Mouse (Mus musculus) embryonic fibroblast, embryonic 13.5 days (primary cell): ENCODE results near the gene Gm28038. TPM values are rescaled to one million over a fixed set of nuclear protein-coding genes. Genes with fewer than 3 reads are reported as not detected.

ENCODE experiments used
- H3K27ac ChIP-seq: 2 replicates; pipeline ENCODE4 v1.5.1; 2012; ENCODE audit warnings: low read length, control low read depth, inconsistent platforms; ENCODE audit not compliant: insufficient read depth
- H3K4me1 ChIP-seq: 2 replicates; pipeline ENCODE4 v1.6.1; 2011; ENCODE audit warnings: low read length; ENCODE audit not compliant: control insufficient read depth, insufficient read depth
- H3K4me3 ChIP-seq: 2 replicates; pipeline ENCODE4 v1.5.1; 2011; ENCODE audit warnings: mild to moderate bottlenecking, control low read depth, low read length; ENCODE audit not compliant: insufficient read depth
- CTCF ChIP-seq: IDR thresholded peaks from 2 replicates; pipeline ENCODE4 v1.5.1; 2011; ENCODE audit warnings: mild to moderate bottlenecking, control low read depth, low read length, moderate library complexity, borderline replicate concordance; ENCODE audit not compliant: insufficient read depth
- POLR2A ChIP-seq: IDR thresholded peaks from 2 replicates; pipeline ENCODE4 v1.6.1; 2011; ENCODE audit warnings: low read depth, mild to moderate bottlenecking, control low read depth, low read length, moderate library complexity
- polyA plus RNA-seq: library from polyadenylated mRNA; stranded (reverse); fragments of >200 nt; gene quantifications from 2 replicates; pipeline ENCODE4 v1.2.4, GENCODE M21; 2011; ENCODE audit warnings: low read depth; ENCODE audit not compliant: missing spikeins, insufficient read length

Gene Gm28038
- polyA plus RNA-seq, 1 experiment, result 57.8 TPM

- TF ChIP-seq CTCF (no peak), POLR2A (no peak)
- H3K27ac ChIP-seq, result no peak overlapping the region
- no peak overlapping the region for H3K4me3 ChIP-seq
- H3K4me1 ChIP-seq, result no peaks in the 10 kb centered on the region
Observed at GRCm38 (mm10) chr2:30309351-30309750, 28.5 kb downstream of the Gm28038 start.

- TF ChIP-seq CTCF, result no peak
- TF ChIP-seq POLR2A, result no peak
- no peak overlapping the region for H3K4me3 ChIP-seq
- no peak overlapping the region for H3K27ac ChIP-seq
- H3K4me1 ChIP-seq, result no peaks in the 10 kb centered on the region
Observed at GRCm38 (mm10) chr2:30311481-30311880, 30.6 kb downstream of the Gm28038 start.

DNA sequence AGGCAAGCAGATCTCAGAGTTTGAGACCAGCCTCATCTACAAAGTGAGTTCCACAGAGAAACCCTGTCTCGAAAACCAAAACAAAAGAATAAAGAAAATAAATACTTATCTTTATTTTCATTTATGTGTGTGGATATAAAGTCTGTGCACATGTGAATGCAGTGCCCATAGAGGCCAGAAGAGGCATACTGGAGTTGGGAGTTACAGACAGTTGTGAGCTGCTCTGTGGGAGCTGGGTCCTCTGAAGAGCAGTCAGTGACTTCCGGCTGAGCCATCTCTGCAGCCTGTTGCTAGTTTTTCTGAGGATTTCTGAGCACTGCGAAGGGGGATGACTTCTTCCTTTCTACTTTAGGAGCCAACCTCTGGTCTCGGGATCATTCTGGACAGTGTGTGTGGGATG lies 35.3 kb downstream of the Gm28038 start:
- no peak overlapping the region for H3K4me3 ChIP-seq
- no peak overlapping the region for H3K27ac ChIP-seq
- H3K4me1 ChIP-seq, result no peaks in the 10 kb centered on the region
- no peak for TF ChIP-seq CTCF

GRCm38 (mm10) chr2:30316955-30317354 lies 36.1 kb downstream of the Gm28038 start:
- H3K4me3 ChIP-seq, result no peak overlapping the region
- no peak overlapping the region for H3K27ac ChIP-seq
- H3K4me1 ChIP-seq, result no peaks in the 10 kb centered on the region
- TF ChIP-seq POLR2A (no peak), CTCF (no peak)

DNA sequence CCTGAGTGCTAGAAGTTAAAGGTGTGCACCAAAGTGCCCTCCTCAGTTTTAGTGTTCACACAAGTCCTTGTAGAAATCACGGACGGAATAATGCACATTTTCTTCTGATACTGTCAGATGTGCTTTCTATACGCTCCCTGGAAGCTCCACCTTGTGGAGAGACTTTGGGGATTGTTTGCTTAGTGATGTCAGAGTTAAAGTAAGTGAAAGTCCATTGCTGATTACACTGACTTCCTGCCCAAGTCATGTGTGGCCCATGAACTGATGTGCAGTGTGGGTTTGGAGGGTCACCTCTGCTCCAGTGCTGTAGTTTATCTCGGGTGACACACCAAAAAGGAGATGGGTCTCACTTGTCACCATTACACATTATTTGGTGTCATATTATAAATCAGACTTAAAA lies 38.4 kb downstream of the Gm28038 start:
- TF ChIP-seq POLR2A (no peak), CTCF (no peak)
- Histone ChIP-seq H3K4me3 (no peak overlapping the region), H3K27ac (no peak overlapping the region), H3K4me1 (peaks cover 4% of the 10 kb centered on the region; the same call in 1 of the 2 replicates)

- Histone ChIP-seq H3K4me3 (no peak overlapping the region), H3K27ac (peak overlapping the region; percentile 44; the same call in 1 of the 2 replicates), H3K4me1 (peaks cover 4% of the 10 kb centered on the region; the same call in 1 of the 2 replicates)
- TF ChIP-seq POLR2A, result no peak; the same call in 1 of the 2 replicates
- no peak for TF ChIP-seq CTCF
Observed at GRCm38 (mm10) chr2:30323111-30323510, 42.3 kb downstream of the Gm28038 start.

DNA sequence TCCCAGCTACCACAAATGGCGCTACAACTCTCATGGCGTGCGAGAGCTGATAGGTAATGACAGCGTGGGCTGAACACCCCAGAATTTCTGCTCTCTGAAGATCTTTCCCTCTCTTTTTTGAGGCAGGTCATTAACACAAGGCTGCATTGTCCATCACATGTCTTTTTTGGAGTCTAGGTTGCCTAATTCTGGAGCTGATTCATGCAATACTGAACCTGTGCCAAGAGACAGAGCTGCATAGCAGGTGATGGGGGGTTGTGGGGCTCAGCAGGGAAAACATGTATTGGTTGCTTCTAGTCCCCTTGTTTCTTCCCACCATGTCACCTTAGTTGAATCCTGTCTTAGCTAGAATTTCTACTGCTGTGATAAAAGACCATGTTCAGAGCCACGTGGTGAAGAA lies 44.5 kb downstream of the Gm28038 start:
- H3K4me1 ChIP-seq, result peaks cover 4% of the 10 kb centered on the region; the same call in 1 of the 2 replicates
- no peak overlapping the region for H3K27ac ChIP-seq
- no peak overlapping the region for H3K4me3 ChIP-seq
- TF ChIP-seq CTCF (no peak), POLR2A (no peak)

DNA sequence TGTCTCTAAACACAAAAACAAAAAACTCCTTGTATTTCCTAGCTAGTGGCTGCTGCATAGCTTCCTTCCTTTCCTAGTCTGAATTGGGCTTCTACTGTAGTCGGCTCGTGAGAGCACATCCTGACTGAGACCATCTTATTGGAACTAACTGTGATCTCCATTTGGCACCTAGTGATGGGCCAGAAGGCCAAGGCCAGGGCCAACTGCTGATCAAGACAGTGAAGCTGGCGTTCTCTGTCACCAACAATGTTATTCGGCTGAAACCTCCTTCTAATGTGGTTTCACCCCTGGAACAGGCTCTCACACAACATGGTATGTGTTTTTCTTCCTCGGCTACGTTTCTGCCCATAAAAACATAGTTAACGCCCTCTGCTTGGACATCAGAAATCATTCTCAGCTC lies 46.4 kb downstream of the Gm28038 start:
- Histone ChIP-seq H3K27ac (no peak overlapping the region), H3K4me3 (no peak overlapping the region), H3K4me1 (peaks cover 4% of the 10 kb centered on the region; the same call in 1 of the 2 replicates)
- no peak for TF ChIP-seq POLR2A
- TF ChIP-seq CTCF, result no peak

DNA sequence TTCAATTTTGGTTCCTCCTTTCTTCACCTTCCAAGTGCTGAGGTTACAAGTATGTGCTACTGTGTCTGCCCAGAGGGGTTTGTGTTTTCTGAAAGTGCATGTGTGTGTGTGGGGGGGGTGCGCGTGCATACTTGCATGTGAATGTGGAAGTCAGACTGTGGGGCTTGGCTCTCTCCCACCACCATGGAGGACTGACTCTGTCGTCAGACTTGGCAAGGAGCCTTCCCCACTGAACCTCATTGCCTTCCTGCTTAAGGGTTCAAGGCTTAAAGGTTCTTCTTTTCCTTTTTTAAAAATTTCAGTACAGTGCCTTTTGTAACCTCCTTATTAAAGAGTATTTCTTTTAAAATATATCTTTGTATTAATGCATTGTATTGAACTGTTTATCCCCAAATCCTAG lies 47.9 kb downstream of the Gm28038 start:
- TF ChIP-seq CTCF (no peak), POLR2A (no peak)

DNA sequence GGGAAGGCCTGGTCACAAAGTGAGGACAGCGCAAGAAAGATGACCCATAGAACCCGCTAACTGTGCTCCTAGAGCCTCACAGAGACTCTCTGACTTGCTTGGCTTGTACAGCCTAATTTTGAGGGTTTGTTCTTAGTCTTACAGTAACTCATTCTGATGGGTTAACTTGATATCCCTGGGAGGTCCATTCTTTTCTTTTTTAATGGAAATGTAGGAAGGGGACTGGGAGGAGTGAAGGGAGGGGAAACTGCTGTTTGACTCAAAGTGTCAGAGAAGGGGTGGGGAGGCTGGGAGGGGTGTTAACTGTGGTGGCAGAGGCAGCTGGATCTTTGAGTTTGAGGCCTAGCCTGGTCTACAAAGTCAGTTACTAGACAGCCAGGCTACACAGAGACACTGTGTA lies 54.5 kb downstream of the Gm28038 start:
- Histone ChIP-seq H3K4me3 (no peak overlapping the region), H3K27ac (no peak overlapping the region), H3K4me1 (no peaks in the 10 kb centered on the region)
- no peak for TF ChIP-seq POLR2A
- no peak for TF ChIP-seq CTCF

More for the DNA sequence above, 47.9 kb downstream of the Gm28038 start:
- Histone ChIP-seq H3K4me1 (no peaks in the 10 kb centered on the region), H3K4me3 (no peak overlapping the region), H3K27ac (no peak overlapping the region)

DNA sequence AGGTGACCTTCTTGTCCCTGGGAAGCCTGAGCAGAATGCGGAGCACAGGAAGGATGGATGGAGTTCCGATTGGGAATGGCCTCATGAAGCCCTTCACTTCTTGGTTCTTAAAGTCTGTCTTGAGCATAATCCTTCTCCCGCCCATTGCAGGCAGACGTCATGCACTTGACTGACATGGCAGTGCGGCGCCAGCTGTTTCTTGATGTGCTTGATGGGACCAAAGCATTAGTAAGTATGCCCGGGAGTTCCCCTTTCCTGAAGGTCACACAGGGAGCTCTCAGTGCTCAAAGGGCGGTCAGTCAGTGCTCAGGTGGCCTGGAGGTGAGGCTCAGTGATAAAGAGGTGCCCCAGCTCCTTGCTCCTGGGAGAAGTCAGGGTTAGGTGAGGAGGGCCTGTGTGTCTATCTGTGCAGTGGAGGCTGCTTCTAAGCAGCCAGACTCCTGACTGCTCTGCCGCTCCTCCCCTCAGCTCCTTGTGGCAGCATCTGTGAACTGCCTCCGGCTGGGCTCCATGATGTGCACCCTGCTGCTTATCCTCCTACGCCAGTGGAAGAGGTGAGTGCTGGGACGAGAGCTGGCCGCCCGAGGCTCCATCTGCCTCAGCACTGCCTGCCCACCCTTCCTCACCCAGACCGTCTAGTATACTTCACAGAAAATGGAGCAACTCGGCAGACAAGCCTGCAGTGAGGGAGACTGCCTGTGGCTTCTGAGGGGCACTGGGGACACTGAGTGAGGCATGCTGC lies 55.5 kb downstream of the Gm28038 start:
- Histone ChIP-seq H3K27ac (no peak overlapping the region), H3K4me1 (no peaks in the 10 kb centered on the region), H3K4me3 (no peak overlapping the region)
- TF ChIP-seq CTCF (no peak), POLR2A (no peak)
